Mouse (Mus musculus) cerebral cortex, adult 2 months (tissue): Measurements from ENCODE around the gene Cdkl1.

Source experiments
- WGBS: fragments of 180-500 bp; shearing (Covaris S2); methylation state at CpG from one replicate; pipeline ENCODE4 v1.1.7; 2018; 5-methylcytosine and 5-hydroxymethylcytosine counted together

Cdkl1 gene

GRCm38 (mm10) chr12:69751864-69752341 is 39.2 kb downstream of the Cdkl1 start:
- 61% methylated on average over 10 of the region's 10 CpGs for WGBS

GRCm38 (mm10) chr12:69744138-69744537 is 46.9 kb downstream of the Cdkl1 start:
- 59% methylated on average over 5 of the region's 5 CpGs for WGBS

- WGBS, result 91% methylated on average over 5 of the region's 5 CpGs
Measured at GRCm38 (mm10) chr12:69741965-69742364, 49.1 kb downstream of the Cdkl1 start.

GRCm38 (mm10) chr12:69733923-69734322 is 57.1 kb downstream of the Cdkl1 start:
- 55% methylated on average over 3 of the region's 3 CpGs for WGBS

- WGBS, result 0% methylated on average over 2 of the region's 2 CpGs
Measured at GRCm38 (mm10) chr12:69733518-69733917, 57.5 kb downstream of the Cdkl1 start.

GRCm38 (mm10) chr12:69732221-69732620 is 58.8 kb downstream of the Cdkl1 start:
- WGBS, result 64% methylated on average over 5 of the region's 5 CpGs

GRCm38 (mm10) chr12:69730306-69730705 is 60.8 kb downstream of the Cdkl1 start:
- 94% methylated on average over 1 of the region's 1 CpGs for WGBS

GRCm38 (mm10) chr12:69729246-69729645 is 61.8 kb downstream of the Cdkl1 start:
- 100% methylated on average over 1 of the region's 1 CpGs for WGBS

GRCm38 (mm10) chr12:69724711-69725460 is 66.2 kb downstream of the Cdkl1 start, which contains the start of the genes L2hgdh and Atp5s:
Gene L2hgdh, minus strand, starts transcription at chr12:69724873.
Gene Atp5s, plus strand, starts transcription at chr12:69724950.
- under 1% methylated on average over 60 of the region's 60 CpGs for WGBS

GRCm38 (mm10) chr12:69724018-69724710 is 66.9 kb downstream of the Cdkl1 start:
- 1% methylated on average over 24 of the region's 24 CpGs for WGBS

GRCm38 (mm10) chr12:69723376-69723775 is 67.7 kb downstream of the Cdkl1 start:
- WGBS, result 69% methylated on average over 2 of the region's 2 CpGs

- 78% methylated on average over 3 of the region's 3 CpGs for WGBS
Measured at GRCm38 (mm10) chr12:69722857-69723256, 68.2 kb downstream of the Cdkl1 start.

- WGBS, result 85% methylated on average over 11 of the region's 11 CpGs
Measured at GRCm38 (mm10) chr12:69704799-69705458, 86.1 kb downstream of the Cdkl1 start.

GRCm38 (mm10) chr12:69698352-69698751 is 92.7 kb downstream of the Cdkl1 start:
- WGBS, result 84% methylated on average over 6 of the region's 6 CpGs
